Mouse (Mus musculus) stomach, postnatal 0 days (tissue): ENCODE measurements at regions not wholly inside any gene's neighbourhood (a gene's known extent, or its start where the extent isn't known, plus 50 kb on each side); places are given as distances from the start of the nearest gene placed in this dataset.
"Not testable (repeated sequence)": the region's sequence is repeated elsewhere in the genome, so short reads cannot be mapped to it uniquely, and the experiment has no call there.

ENCODE experiments used
- ATAC-seq: fragments of 200-750 bp; cut with Nextera tagmentation; 2 replicates; pipeline ENCODE4 v1.8.0; 2017; ENCODE audit not compliant: low FRiP score, low TSS enrichment
- DNase-seq: peaks from one replicate; pipeline ENCODE4 v3.0.0-alpha.2; 2016; ENCODE audit warnings: low spot score
- H3K27ac ChIP-seq: fragments of 300-500 bp; sonication (generic); replicated peaks from 2 replicates; pipeline ENCODE4 v1.5.1; 2014; ENCODE audit warnings: mild to moderate bottlenecking, control low read depth
- H3K27me3 ChIP-seq: fragments of 300-500 bp; sonication (generic); 2 replicates; pipeline ENCODE4 v1.6.1; 2014; ENCODE audit warnings: low read length; ENCODE audit not compliant: control insufficient read depth, insufficient read depth
- H3K36me3 ChIP-seq: fragments of 300-500 bp; sonication (generic); 2 replicates; pipeline ENCODE4 v1.6.1; 2014; ENCODE audit warnings: low read length, mixed read lengths; ENCODE audit not compliant: control insufficient read depth, insufficient read depth
- H3K4me1 ChIP-seq: fragments of 300-500 bp; sonication (generic); replicated peaks from 2 replicates; pipeline ENCODE4 v1.6.1; 2014; ENCODE audit warnings: antibody characterized with exemption; ENCODE audit not compliant: control insufficient read depth, insufficient read depth
- H3K4me2 ChIP-seq: fragments of 300-500 bp; sonication (generic); replicated peaks from 2 replicates; pipeline ENCODE4 v1.6.1; 2014; ENCODE audit warnings: low read depth, mild to moderate bottlenecking, control low read depth, moderate library complexity
- H3K4me3 ChIP-seq: fragments of 300-500 bp; sonication (generic); 2 replicates; pipeline ENCODE4 v1.5.1; 2014; ENCODE audit warnings: low read depth, low read length, control low read depth
- H3K9ac ChIP-seq: fragments of 300-500 bp; sonication (generic); 2 replicates; pipeline ENCODE4 v1.6.1; 2014; ENCODE audit warnings: mild to moderate bottlenecking, low read length, control low read depth, mixed read lengths
- H3K9me3 ChIP-seq: fragments of 300-500 bp; sonication (generic); 2 replicates; pipeline ENCODE4 v1.6.1; 2016; ENCODE audit warnings: low read length; ENCODE audit not compliant: control insufficient read depth
- CTCF ChIP-seq: IDR thresholded peaks from 2 replicates; pipeline ENCODE4 v1.5.1; 2016; ENCODE audit warnings: antibody characterized with exemption, low read depth, mild to moderate bottlenecking, moderate library complexity
- EP300 ChIP-seq: optimal IDR thresholded peaks from 2 replicates; pipeline ENCODE3; 2016; ENCODE audit warnings: antibody characterized with exemption
- WGBS: fragments of 180-500 bp; shearing (Covaris S2); extraction: QIAGEN DNeasy Blood & Tissue Kit; methylation state at CpG from one replicate; pipeline ENCODE4 v1.1.7; 2014; 5-methylcytosine and 5-hydroxymethylcytosine counted together

DNA sequence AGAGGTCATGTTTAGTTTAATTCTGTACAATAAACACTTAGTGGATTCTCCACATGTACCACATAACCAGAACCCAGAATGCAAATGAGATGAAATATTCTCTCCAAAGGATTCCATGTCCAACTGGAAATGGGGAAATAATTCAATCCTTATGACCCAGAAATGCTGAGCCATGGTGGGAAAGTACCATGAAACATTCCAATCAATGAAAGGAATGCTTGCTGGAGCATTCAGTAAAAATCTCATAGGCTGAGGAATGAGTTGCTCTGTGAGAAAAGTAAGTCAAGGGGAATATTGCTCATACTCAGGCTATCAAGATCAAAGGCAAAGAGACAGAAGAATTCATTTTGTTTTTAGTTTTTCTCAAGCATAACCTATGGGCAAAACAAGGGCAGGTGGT, 394.4 kb downstream of the Hdgfl1 start:
- H3K9ac ChIP-seq = no peak overlapping the region
- ATAC-seq = no peak
- H3K27ac ChIP-seq = no peak overlapping the region
- no peaks in the 10 kb centered on the region for H3K27me3 ChIP-seq
- no peaks in the 10 kb centered on the region for H3K4me1 ChIP-seq
- DNase-seq = no peak
- H3K9me3 ChIP-seq = no peaks in the 10 kb centered on the region
- no peak overlapping the region for H3K4me2 ChIP-seq
- H3K4me3 ChIP-seq = no peak overlapping the region
- TF ChIP-seq EP300 (no peak), CTCF (no peak)
- H3K36me3 ChIP-seq = no peaks in the 10 kb centered on the region

DNA sequence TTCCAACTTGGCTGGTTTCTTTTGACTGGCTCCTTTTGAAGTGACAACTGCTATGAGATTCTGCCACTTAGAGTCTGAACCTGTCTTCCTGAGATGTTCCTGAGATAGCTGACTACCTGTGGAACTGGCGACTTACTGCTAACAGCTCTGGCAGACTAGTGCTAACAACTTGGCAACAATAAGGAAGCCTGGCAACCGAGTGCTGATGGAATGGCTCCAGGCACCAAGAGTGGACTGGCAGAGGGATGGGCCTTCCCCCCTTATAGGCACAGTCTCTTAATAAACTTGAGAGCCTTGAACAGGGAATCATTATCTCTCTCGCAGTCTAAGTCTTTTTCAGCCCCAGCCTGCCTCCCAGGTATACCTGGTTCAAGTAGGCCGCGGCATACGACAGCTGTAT, 404.1 kb downstream of the Hdgfl1 start:
- not testable (repeated sequence) for H3K36me3 ChIP-seq, H3K9ac ChIP-seq, H3K27me3 ChIP-seq, H3K4me1 ChIP-seq, H3K4me3 ChIP-seq, H3K4me2 ChIP-seq, DNase-seq, ATAC-seq, H3K9me3 ChIP-seq, H3K27ac ChIP-seq
- WGBS = 89% methylated on average over 6 of the region's 6 CpGs

DNA sequence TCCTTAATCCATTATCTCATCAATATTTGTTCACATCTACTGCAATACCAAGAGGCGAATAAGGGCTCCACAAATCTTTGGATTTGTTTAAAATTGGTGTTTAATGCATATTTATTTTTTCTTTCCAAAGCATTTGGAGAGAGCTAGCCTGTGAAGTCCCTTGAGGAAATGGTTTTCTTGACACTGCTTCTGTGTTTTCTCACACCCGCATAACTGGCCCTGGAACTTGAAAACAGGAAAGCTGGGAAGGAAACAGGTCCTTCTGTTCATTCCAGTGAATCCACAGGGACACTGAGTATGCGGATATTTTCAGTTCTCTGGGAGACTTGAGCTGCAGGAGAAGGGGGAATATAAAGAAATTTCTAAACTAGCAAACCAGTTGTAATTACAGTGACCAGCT, 413.6 kb downstream of the Hdgfl1 start:
- Histone ChIP-seq H3K27ac (no peak overlapping the region), H3K4me2 (no peak overlapping the region), H3K36me3 (no peaks in the 10 kb centered on the region), H3K4me1 (no peaks in the 10 kb centered on the region), H3K9me3 (no peaks in the 10 kb centered on the region), H3K9ac (no peak overlapping the region), H3K4me3 (no peak overlapping the region), H3K27me3 (no peaks in the 10 kb centered on the region)
- ATAC-seq (no peak), DNase-seq (no peak)
- TF ChIP-seq EP300 (no peak), CTCF (no peak)
- 29% methylated on average over 3 of the region's 3 CpGs for WGBS

DNA sequence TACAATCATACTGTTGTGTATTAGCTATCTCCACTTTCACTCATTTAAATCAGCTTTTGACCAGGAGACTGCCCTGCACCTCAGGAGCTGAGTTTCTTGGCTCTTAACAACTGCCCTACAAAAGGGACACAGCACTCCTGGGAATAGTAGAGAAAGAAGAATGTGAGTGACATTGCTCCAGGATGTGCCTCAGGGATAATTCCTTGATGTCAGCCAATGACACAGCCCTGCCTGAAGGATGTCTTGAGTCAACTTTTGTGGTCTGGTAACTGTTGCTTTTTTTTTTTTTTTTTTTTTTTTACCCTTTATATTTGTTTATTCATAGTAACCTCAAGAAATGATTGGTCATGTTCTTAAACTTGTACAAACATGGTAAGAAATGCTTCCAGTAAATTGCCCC, 415.5 kb downstream of the Hdgfl1 start:
- Histone ChIP-seq H3K27me3 (no peaks in the 10 kb centered on the region), H3K9me3 (no peaks in the 10 kb centered on the region)

DNA sequence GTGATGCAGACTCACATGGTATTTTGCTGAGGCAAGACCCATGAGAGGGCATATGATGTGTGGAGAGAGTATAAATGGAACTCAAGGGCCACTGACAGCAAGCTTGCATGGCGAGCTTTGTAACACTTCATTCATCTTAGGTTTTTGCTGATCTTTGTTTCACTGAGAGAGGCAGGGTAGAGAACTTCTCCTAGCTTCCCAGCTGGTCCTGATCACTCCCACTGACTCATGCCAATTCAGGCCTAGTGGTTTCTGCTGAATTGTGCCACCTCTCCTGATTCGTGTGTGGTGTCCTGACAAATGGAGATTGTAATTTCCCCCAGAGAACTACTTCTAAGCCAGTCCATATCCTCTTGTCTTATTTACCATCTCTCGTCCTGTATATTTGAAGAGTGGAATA, 419.5 kb downstream of the Hdgfl1 start:
- no peaks in the 10 kb centered on the region for H3K36me3 ChIP-seq
- WGBS = 77% methylated on average over 3 of the region's 3 CpGs
- ATAC-seq = no peak

More for the DNA sequence above, 415.5 kb downstream of the Hdgfl1 start:
- Histone ChIP-seq H3K4me2 (no peak overlapping the region), H3K4me3 (no peak overlapping the region), H3K4me1 (no peaks in the 10 kb centered on the region), H3K36me3 (no peaks in the 10 kb centered on the region), H3K27ac (no peak overlapping the region), H3K9ac (no peak overlapping the region)
- DNase-seq (no peak), ATAC-seq (no peak)
- TF ChIP-seq CTCF = no peak

DNA sequence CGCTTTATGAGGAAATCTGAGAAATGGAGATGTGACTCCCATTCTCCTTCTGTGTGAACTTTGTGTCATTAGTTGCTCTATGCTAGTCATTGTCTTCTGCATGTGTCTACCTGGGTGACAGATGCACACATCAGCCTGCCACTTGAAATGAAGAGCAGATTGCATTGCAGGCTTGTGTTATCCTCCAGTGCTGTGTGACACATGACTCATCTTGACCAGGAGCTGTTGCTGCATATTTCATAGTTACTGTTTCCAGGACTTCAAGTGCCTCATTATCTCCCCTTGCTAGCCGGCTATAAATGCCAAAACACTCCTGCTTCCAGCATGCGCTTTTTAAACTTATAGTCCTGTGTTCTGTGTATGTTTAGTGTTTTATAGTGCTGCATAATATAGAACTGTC, 431.2 kb downstream of the Hdgfl1 start:
- no peak for DNase-seq
- Histone ChIP-seq H3K4me1 (no peaks in the 10 kb centered on the region), H3K4me2 (no peak overlapping the region), H3K9me3 (no peaks in the 10 kb centered on the region), H3K9ac (no peak overlapping the region), H3K36me3 (no peaks in the 10 kb centered on the region), H3K4me3 (no peak overlapping the region), H3K27ac (no peak overlapping the region), H3K27me3 (no peaks in the 10 kb centered on the region)
- no peak for ATAC-seq
- no peak for TF ChIP-seq CTCF
- no peak for TF ChIP-seq EP300
- WGBS = 66% methylated on average over 3 of the region's 3 CpGs

More for the DNA sequence above, 419.5 kb downstream of the Hdgfl1 start:
- no peak overlapping the region for H3K27ac ChIP-seq
- H3K4me3 ChIP-seq = no peak overlapping the region
- H3K9ac ChIP-seq = no peak overlapping the region
- no peaks in the 10 kb centered on the region for H3K4me1 ChIP-seq
- no peak for TF ChIP-seq EP300
- no peak for TF ChIP-seq CTCF
- no peaks in the 10 kb centered on the region for H3K27me3 ChIP-seq
- no peak overlapping the region for H3K4me2 ChIP-seq
- no peak for DNase-seq
- H3K9me3 ChIP-seq = no peaks in the 10 kb centered on the region

DNA sequence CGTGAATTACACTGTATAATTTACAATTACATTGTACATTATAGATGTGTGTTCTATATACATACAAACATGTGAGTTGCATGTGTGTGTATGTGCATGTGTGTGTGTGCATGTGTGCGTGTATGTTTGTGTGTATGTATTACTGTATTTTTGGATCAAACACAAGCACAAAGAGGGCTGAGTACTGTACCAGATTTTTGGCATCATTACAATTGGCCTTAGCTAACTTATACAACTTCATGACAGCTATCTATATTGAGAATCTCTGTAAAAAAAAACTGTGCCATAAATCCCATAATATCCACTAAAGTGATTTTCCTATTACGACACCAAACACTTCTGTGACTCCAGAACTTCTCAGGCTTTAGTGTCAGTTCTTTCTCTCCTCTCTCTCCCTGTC, 444.9 kb downstream of the Hdgfl1 start:
- WGBS = 74% methylated on average over 3 of the region's 3 CpGs
- Histone ChIP-seq H3K4me3 (no peak overlapping the region), H3K27ac (no peak overlapping the region), H3K9me3 (no peaks in the 10 kb centered on the region), H3K4me1 (no peaks in the 10 kb centered on the region), H3K27me3 (no peaks in the 10 kb centered on the region), H3K9ac (no peak overlapping the region), H3K36me3 (no peaks in the 10 kb centered on the region), H3K4me2 (no peak overlapping the region)
- no peak for TF ChIP-seq EP300
- TF ChIP-seq CTCF = no peak
- DNase-seq (no peak), ATAC-seq (no peak)
